Mouse (Mus musculus): ENCODE measurements at regions not wholly inside any gene's neighbourhood (a gene's known extent, or its start where the extent isn't known, plus 50 kb on each side); places are given as distances from the start of the nearest gene placed in this dataset.

GRCm38 (mm10) chr1:94298395-94298794 is 246.0 kb upstream of the Pdcd1 start:
- Histone ChIP-seq H3K9me3 (replicated peaks; ENCODE audit: insufficient read depth, low read length) (no peaks in the 10 kb centered on the region), H3K27ac (ENCODE audit: control insufficient read depth, low read depth, low read length) (no peak overlapping the region), H3K79me2 (ENCODE audit: control insufficient read depth, insufficient read depth, low read length, poor library complexity) (no peaks in the 10 kb centered on the region), H3K9ac (ENCODE audit: control insufficient read depth, low read depth, low read length, poor library complexity, severe bottlenecking) (no peak overlapping the region), H3K4me1 (ENCODE audit: control insufficient read depth in 1 of 2, insufficient read depth in 2 of 2, low read length in 2 of 2) (no peaks in the 10 kb centered on the region), H3K27me3 (ENCODE audit: control insufficient read depth in 1 of 2, insufficient read depth in 2 of 2, low read length in 2 of 2) (no peaks in the 10 kb centered on the region), H3K4me3 (ENCODE audit: control insufficient read depth in 1 of 2, insufficient read depth in 1 of 2, low read depth in 2 of 2, low read length in 2 of 2) (no peak overlapping the region), H3K36me3 (ENCODE audit: control insufficient read depth in 1 of 2, insufficient read depth in 2 of 2, low read length in 2 of 2) (no peaks in the 10 kb centered on the region)
- DNase-seq (ENCODE audit: low read depth, low spot score): no peak
- TF ChIP-seq MYB (IDR thresholded peaks at IDR 0.05; ENCODE audit: low read depth, low read length) (no peak), POLR2A (IDR thresholded peaks at IDR 0.05; ENCODE audit: control insufficient read depth in 1 of 2, insufficient read depth in 1 of 2, low read depth in 1 of 2, low read length in 2 of 2, poor library complexity in 1 of 2) (no peak), CTCF (IDR thresholded peaks at IDR 0.05 in 2 of 3, conservative IDR thresholded peaks at IDR 0.05 in 1 of 3; ENCODE audit: control insufficient read depth in 1 of 3, insufficient read depth in 1 of 3, low read depth in 2 of 3, low read length in 3 of 3, poor library complexity in 1 of 3, severe bottlenecking in 1 of 3) (no peak), NELFE (IDR thresholded peaks at IDR 0.05; ENCODE audit: low read depth, low read length) (no peak), SIN3A (IDR thresholded peaks at IDR 0.05; ENCODE audit: low read length) (no peak), TAL1 (IDR thresholded peaks at IDR 0.05; ENCODE audit: low read length) (no peak), RAD21 (IDR thresholded peaks at IDR 0.05; ENCODE audit: low read depth, low read length) (no peak), MEF2A (IDR thresholded peaks at IDR 0.05; ENCODE audit: extremely low read depth, insufficient replicate concordance, low read depth, low read length, poor library complexity, severe bottlenecking) (no peak)

- H3K4me3 ChIP-seq (ENCODE audit: control insufficient read depth in 1 of 2, insufficient read depth in 1 of 2, low read depth in 2 of 2, low read length in 2 of 2): no peak overlapping the region
- no peaks in the 10 kb centered on the region for H3K9me3 ChIP-seq (replicated peaks; ENCODE audit: insufficient read depth, low read length)
- no peaks in the 10 kb centered on the region for H3K4me1 ChIP-seq (ENCODE audit: control insufficient read depth in 1 of 2, insufficient read depth in 2 of 2, low read length in 2 of 2)
- H3K36me3 ChIP-seq (ENCODE audit: control insufficient read depth in 1 of 2, insufficient read depth in 2 of 2, low read length in 2 of 2): no peaks in the 10 kb centered on the region
- no peak overlapping the region for H3K9ac ChIP-seq (ENCODE audit: control insufficient read depth, low read depth, low read length, poor library complexity, severe bottlenecking)
- no peaks in the 10 kb centered on the region for H3K79me2 ChIP-seq (ENCODE audit: control insufficient read depth, insufficient read depth, low read length, poor library complexity)
- no peaks in the 10 kb centered on the region for H3K27me3 ChIP-seq (ENCODE audit: control insufficient read depth in 1 of 2, insufficient read depth in 2 of 2, low read length in 2 of 2)
- DNase-seq (ENCODE audit: low read depth, low spot score): no peak
- TF ChIP-seq EP300 (IDR thresholded peaks at IDR 0.05; ENCODE audit: low read depth in 1 of 2, low read length in 2 of 2) (no peak), CHD1 (IDR thresholded peaks at IDR 0.05; ENCODE audit: low read depth, low read length) (no peak), USF2 (IDR thresholded peaks at IDR 0.05; ENCODE audit: borderline replicate concordance in 1 of 2, insufficient read depth in 1 of 2, low read depth in 1 of 2, low read length in 2 of 2) (no peak), BHLHE40 (IDR thresholded peaks at IDR 0.05; ENCODE audit: borderline replicate concordance, low read depth, low read length) (no peak), KAT2A (conservative IDR thresholded peaks at IDR 0.05; ENCODE audit: low read depth, low read length) (no peak), GATA1 (IDR thresholded peaks at IDR 0.05; ENCODE audit: low read depth, low read length) (no peak), MEF2A (IDR thresholded peaks at IDR 0.05; ENCODE audit: extremely low read depth, insufficient replicate concordance, low read depth, low read length, poor library complexity, severe bottlenecking) (no peak), UBTF (IDR thresholded peaks at IDR 0.05; ENCODE audit: borderline replicate concordance, insufficient read depth, low read depth, low read length) (no peak), USF1 (IDR thresholded peaks at IDR 0.05; ENCODE audit: low read depth, low read length) (no peak), ELF1 (IDR thresholded peaks at IDR 0.05; ENCODE audit: low read depth, low read length) (no peak), TCF12 (IDR thresholded peaks at IDR 0.05; ENCODE audit: low read depth, low read length) (no peak), ZNF384 (IDR thresholded peaks at IDR 0.05; ENCODE audit: low read depth, low read length) (no peak), HCFC1 (IDR thresholded peaks at IDR 0.05; ENCODE audit: low read depth, low read length) (no peak), MAFK (IDR thresholded peaks at IDR 0.05; ENCODE audit: borderline replicate concordance, low read depth, low read length) (no peak), SMC3 (IDR thresholded peaks at IDR 0.05; ENCODE audit: low read depth, low read length) (no peak), TAL1 (IDR thresholded peaks at IDR 0.05; ENCODE audit: low read length) (no peak), CHD2 (IDR thresholded peaks at IDR 0.05; ENCODE audit: low read length) (no peak)
- H3K27ac ChIP-seq (ENCODE audit: control insufficient read depth, low read depth, low read length): no peak overlapping the region
Observed at GRCm38 (mm10) chr1:94272569-94272968, 220.2 kb upstream of the Pdcd1 start.

Data from MEL (cell line).